Mouse (Mus musculus) frontal cortex, postnatal 25 days (tissue): ENCODE measurements around the gene Ttc21b.

Source experiments
- DNase-seq, 2 experiments: peaks; one replicate each; pipeline ENCODE4 v3.0.0; 2022; ENCODE audit warnings: low spot score in 2 of 2

The Ttc21b gene

GRCm38 (mm10) chr2:66171643-66172042 is 84.8 kb downstream of the Ttc21b start:
- no peak for DNase-seq

DNA sequence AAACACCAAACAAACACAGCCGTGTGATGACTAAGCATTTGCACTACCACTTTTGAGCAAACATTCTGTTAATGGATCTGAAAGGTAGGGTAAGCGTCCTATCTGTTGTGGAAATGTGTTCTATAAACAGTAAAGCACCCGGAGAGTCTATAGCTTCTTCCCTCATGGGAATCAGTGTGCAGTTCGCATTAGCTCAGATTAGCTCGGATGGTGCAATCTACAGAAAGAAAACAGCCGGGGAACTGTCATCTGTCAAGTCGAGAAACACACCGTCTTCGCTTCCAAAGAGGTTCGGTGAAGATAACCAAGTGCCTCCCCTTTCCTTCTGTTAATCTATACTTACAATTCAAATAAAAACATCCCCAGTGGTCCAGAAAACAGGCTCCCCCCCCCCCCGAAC is 85.7 kb downstream of the Ttc21b start:
- DNase-seq = no peak

DNA sequence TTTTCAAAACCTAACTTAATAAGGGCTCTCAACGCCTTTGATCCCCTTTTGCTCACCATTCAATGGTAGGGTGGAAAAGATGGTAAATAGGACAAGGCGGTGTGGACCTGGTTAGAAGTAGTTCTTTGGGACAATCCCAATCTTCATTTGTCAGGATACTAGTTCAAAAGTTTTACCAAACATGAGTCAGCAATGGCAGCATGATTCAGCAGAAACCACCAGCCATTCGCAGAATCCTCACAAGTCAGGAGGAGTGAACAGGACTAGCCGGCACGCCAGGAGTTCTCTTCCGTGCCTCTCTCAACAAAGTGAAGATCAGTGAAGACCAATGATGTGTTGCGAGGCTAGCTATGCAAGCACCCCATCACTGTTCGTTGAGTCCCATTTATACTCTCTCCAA is 91.4 kb downstream of the Ttc21b start:
- no peak for DNase-seq

DNA sequence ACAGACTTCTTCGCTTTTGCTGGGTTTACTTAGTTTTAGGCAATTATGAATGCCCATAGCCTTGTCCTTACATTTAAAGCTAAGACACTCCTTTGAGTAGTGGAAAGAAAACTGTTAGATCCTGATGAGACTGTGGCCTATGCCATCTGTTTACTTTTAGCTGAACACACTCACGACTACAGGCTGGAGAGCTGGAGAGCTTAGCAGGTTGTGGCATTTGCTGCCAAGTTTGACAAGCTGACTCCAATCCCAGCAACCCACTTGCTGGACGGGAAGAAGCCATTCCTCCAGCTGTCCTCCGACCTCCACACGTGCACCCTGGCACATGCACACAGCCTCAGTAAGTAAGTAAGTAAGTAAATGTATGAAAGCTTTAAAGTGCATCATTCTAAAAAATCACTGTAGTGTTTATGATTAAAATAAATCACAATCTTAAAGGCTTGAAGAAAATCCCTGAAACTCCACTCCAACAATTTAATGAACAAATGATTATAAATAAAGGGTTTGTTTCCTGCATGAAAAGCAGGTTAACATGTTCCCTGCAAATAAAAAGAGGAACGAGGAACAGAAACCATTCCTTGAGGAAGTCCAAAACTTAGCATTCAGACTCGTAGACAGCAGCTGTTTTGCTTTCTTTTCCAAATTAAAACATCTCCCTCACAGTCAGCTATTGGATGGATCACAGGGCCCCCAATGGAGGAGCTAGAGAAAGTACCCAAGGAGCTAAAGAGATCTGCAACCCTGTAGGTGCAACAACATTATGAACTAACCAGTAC is 98.1 kb downstream of the Ttc21b start:
- no peak for DNase-seq

DNA sequence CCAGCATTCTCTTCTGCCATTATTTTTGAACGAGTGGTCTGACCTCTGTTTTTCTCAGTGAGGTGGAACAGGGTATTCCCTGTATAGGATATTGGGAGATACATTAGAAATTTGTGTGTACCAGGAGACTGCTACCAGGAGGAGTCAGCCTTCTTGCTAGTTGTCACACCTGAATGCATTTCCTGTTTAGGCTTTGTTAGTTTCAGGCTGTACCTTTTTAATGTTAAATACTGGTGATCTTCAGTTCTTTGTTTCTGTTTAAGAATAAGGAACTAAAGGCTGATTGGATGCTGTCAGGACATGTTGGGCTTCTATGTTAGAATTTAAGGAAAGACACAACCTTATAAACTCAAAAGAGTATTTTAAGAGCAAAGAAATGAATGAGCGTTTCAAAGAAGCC is 105.0 kb downstream of the Ttc21b start:
- DNase-seq = no peak

GRCm38 (mm10) chr2:66150531-66150930 is 105.9 kb downstream of the Ttc21b start:
- no peak for DNase-seq

DNA sequence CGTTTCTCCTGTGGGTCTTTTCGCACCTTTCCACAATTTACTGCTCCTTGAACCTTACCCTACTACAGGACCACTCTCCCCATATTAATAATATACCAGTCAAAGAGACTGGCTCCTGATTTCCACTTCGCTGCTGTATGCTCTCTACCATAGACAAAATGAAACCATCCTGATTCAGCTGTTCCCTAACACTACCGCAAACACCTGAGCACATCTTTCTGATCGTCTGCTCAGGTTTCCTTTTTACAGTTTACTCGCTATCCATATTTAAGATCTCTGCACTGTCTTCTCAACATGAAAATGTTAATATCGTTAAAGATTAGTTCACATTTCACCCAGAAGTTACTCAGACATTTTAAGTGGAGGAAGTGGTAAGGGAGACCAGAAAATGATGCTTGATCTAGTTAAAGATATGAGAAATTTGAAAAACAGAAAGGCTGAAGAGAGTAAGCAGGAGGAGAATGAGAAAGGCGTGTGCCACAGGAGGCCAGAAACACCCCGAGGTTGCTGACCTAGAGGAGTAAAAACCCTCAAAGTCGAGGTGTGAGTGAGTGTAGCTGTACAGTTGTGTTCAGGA is 107.7 kb downstream of the Ttc21b start:
- DNase-seq = no peak

- no peak for DNase-seq
These were observed 109.9 kb downstream of the Ttc21b start for GRCm38 (mm10) chr2:66146473-66146872.

GRCm38 (mm10) chr2:66144770-66145169 is 111.6 kb downstream of the Ttc21b start:
- DNase-seq = no peak

GRCm38 (mm10) chr2:66143284-66143683 is 113.1 kb downstream of the Ttc21b start:
- no peak for DNase-seq

GRCm38 (mm10) chr2:66142711-66143110 is 113.7 kb downstream of the Ttc21b start:
- no peak for DNase-seq

DNA sequence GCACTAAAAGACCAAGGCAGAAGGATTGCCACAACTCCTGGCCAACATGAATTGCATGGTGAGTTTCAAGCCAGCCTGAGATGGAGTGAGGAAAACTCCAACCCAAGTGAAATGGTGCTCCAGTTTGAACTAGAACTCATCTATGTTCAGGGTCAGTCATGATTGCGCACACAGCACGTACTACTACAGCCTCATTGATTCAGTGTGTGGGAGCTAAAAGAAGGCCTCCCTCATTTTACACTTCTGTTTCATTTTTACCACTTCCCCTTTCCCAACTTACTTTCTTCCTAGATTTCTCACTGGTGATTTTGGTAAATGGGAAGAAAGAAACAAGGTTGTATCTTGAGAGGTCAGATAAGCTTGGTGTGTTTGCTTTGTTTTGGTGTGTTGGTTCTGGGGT is 114.1 kb downstream of the Ttc21b start:
- no peak for DNase-seq

GRCm38 (mm10) chr2:66140246-66140645 is 116.2 kb downstream of the Ttc21b start:
- DNase-seq = no peak
